Mouse (Mus musculus) ES-Bruce4 (cell line): ENCODE results near the gene Rasa3. TPM values are rescaled to one million over a fixed set of nuclear protein-coding genes. Genes with fewer than 3 reads are reported as not detected.

Experiments used
- H3K27ac ChIP-seq: 2 replicates; pipeline ENCODE4 v1.5.1; 2012; ENCODE audit warnings: low read length, inconsistent platforms; ENCODE audit not compliant: insufficient read depth
- H3K27me3 ChIP-seq: 2 replicates; pipeline ENCODE4 v1.6.1; 2012; ENCODE audit warnings: mild to moderate bottlenecking, low read length, inconsistent platforms; ENCODE audit not compliant: control insufficient read depth, poor library complexity, insufficient read depth, severe bottlenecking
- H3K36me3 ChIP-seq: 2 replicates; pipeline ENCODE4 v1.6.1; 2012; ENCODE audit warnings: inconsistent platforms, mild to moderate bottlenecking, low read length, moderate library complexity; ENCODE audit not compliant: control insufficient read depth, poor library complexity, insufficient read depth, severe bottlenecking
- H3K4me1 ChIP-seq: one replicate; pipeline ENCODE4 v1.8.1; 2011; ENCODE audit warnings: low read length; ENCODE audit not compliant: control insufficient read depth, insufficient read depth
- H3K4me3 ChIP-seq: 2 replicates; pipeline ENCODE4 v1.5.1; 2011; ENCODE audit warnings: low read depth, mild to moderate bottlenecking, low read length
- H3K9ac ChIP-seq: 2 replicates; pipeline ENCODE4 v1.6.1; 2012; ENCODE audit warnings: low read depth, mild to moderate bottlenecking, inconsistent platforms; ENCODE audit not compliant: poor library complexity, severe bottlenecking
- H3K9me3 ChIP-seq: replicated peaks from 2 replicates; pipeline ENCODE4 v1.6.1; 2012; ENCODE audit warnings: mild to moderate bottlenecking, low read length, inconsistent platforms; ENCODE audit not compliant: control insufficient read depth, poor library complexity, insufficient read depth, severe bottlenecking
- CTCF ChIP-seq: IDR thresholded peaks from one replicate; pipeline ENCODE4 v1.8.1; 2011; ENCODE audit warnings: low read depth, low read length
- EP300 ChIP-seq: IDR thresholded peaks from 2 replicates; pipeline ENCODE4 v1.6.1; 2011; ENCODE audit warnings: low read depth, low read length; ENCODE audit not compliant: insufficient read depth
- POLR2A ChIP-seq: IDR thresholded peaks from one replicate; pipeline ENCODE4 v1.8.1; 2011; ENCODE audit warnings: low read length; ENCODE audit not compliant: insufficient read depth
- polyA plus RNA-seq: library from polyadenylated mRNA; stranded (reverse); fragments of >200 nt; gene quantifications from 2 replicates; pipeline ENCODE4 v1.2.4, GENCODE M21; 2011; ENCODE audit warnings: low read depth; ENCODE audit not compliant: missing spikeins, insufficient read depth, insufficient read length

Gene Rasa3
- polyA plus RNA-seq, 1 experiment, result 14.5 TPM

- Histone ChIP-seq H3K4me1 (peaks cover 3% of the 10 kb centered on the region), H3K9me3 (no peaks in the 10 kb centered on the region), H3K27ac (no peak overlapping the region), H3K27me3 (no peaks in the 10 kb centered on the region), H3K9ac (no peak overlapping the region), H3K36me3 (no peaks in the 10 kb centered on the region), H3K4me3 (no peak overlapping the region)
- TF ChIP-seq POLR2A (no peak), CTCF (no peak), EP300 (no peak)
Observed at GRCm38 (mm10) chr8:13629351-13630090, 47.9 kb downstream of the Rasa3 start.

GRCm38 (mm10) chr8:13628067-13628466 lies 49.3 kb downstream of the Rasa3 start:
- Histone ChIP-seq H3K4me1 (peaks cover 3% of the 10 kb centered on the region), H3K27me3 (no peaks in the 10 kb centered on the region), H3K4me3 (no peak overlapping the region), H3K9ac (no peak overlapping the region), H3K9me3 (no peaks in the 10 kb centered on the region), H3K36me3 (no peaks in the 10 kb centered on the region), H3K27ac (no peak overlapping the region)
- no peak for TF ChIP-seq EP300
- no peak for TF ChIP-seq POLR2A
- TF ChIP-seq CTCF, result no peak

GRCm38 (mm10) chr8:13627591-13627990 lies 49.8 kb downstream of the Rasa3 start:
- H3K27ac ChIP-seq, result no peak overlapping the region
- no peaks in the 10 kb centered on the region for H3K27me3 ChIP-seq
- peaks cover 3% of the 10 kb centered on the region for H3K4me1 ChIP-seq
- no peaks in the 10 kb centered on the region for H3K9me3 ChIP-seq
- no peak overlapping the region for H3K4me3 ChIP-seq
- H3K36me3 ChIP-seq, result no peaks in the 10 kb centered on the region
- no peak for TF ChIP-seq EP300
- TF ChIP-seq CTCF, result no peak
- no peak for TF ChIP-seq POLR2A
- H3K9ac ChIP-seq, result no peak overlapping the region

- H3K4me3 ChIP-seq, result no peak overlapping the region
- H3K36me3 ChIP-seq, result no peaks in the 10 kb centered on the region
- H3K27ac ChIP-seq, result no peak overlapping the region
- H3K27me3 ChIP-seq, result no peaks in the 10 kb centered on the region
- H3K9ac ChIP-seq, result no peak overlapping the region
- peaks cover 3% of the 10 kb centered on the region for H3K4me1 ChIP-seq
- TF ChIP-seq EP300 (no peak), POLR2A (no peak), CTCF (no peak)
- H3K9me3 ChIP-seq, result no peaks in the 10 kb centered on the region
Observed at GRCm38 (mm10) chr8:13626114-13626513, 51.3 kb downstream of the Rasa3 start.

- H3K9ac ChIP-seq, result no peak overlapping the region
- H3K27me3 ChIP-seq, result no peaks in the 10 kb centered on the region
- peaks cover 3% of the 10 kb centered on the region for H3K4me1 ChIP-seq
- H3K4me3 ChIP-seq, result no peak overlapping the region
- no peaks in the 10 kb centered on the region for H3K9me3 ChIP-seq
- H3K36me3 ChIP-seq, result no peaks in the 10 kb centered on the region
- TF ChIP-seq EP300, result no peak
- no peak for TF ChIP-seq POLR2A
- TF ChIP-seq CTCF, result no peak
- no peak overlapping the region for H3K27ac ChIP-seq
Observed at GRCm38 (mm10) chr8:13625281-13625970, 52.0 kb downstream of the Rasa3 start.

- H3K4me1 ChIP-seq, result peaks cover under 1% of the 10 kb centered on the region
- H3K36me3 ChIP-seq, result no peaks in the 10 kb centered on the region
- no peaks in the 10 kb centered on the region for H3K27me3 ChIP-seq
- no peak overlapping the region for H3K27ac ChIP-seq
- TF ChIP-seq POLR2A (no peak), CTCF (no peak)
- H3K9ac ChIP-seq, result no peak overlapping the region
- H3K9me3 ChIP-seq, result no peaks in the 10 kb centered on the region
- no peak overlapping the region for H3K4me3 ChIP-seq
Observed at GRCm38 (mm10) chr8:13624863-13625262, 52.5 kb downstream of the Rasa3 start.
